Mouse (Mus musculus) central nervous system, embryonic 14 days (tissue): ENCODE data around the gene Frmd6. TPM values are rescaled to one million over a fixed set of nuclear protein-coding genes. Genes with fewer than 3 reads are reported as not detected.

Experiments used
- polyA plus RNA-seq: library from polyadenylated mRNA; depleted of rRNA; stranded (reverse); fragments of >200 nt; gene quantifications from 2 replicates; pipeline ENCODE4 v1.2.3, GENCODE M21; 2012; rRNA removed

Frmd6 gene
- 11.5 and 17.8 TPM in 2 replicates for polyA plus RNA-seq

DNA sequence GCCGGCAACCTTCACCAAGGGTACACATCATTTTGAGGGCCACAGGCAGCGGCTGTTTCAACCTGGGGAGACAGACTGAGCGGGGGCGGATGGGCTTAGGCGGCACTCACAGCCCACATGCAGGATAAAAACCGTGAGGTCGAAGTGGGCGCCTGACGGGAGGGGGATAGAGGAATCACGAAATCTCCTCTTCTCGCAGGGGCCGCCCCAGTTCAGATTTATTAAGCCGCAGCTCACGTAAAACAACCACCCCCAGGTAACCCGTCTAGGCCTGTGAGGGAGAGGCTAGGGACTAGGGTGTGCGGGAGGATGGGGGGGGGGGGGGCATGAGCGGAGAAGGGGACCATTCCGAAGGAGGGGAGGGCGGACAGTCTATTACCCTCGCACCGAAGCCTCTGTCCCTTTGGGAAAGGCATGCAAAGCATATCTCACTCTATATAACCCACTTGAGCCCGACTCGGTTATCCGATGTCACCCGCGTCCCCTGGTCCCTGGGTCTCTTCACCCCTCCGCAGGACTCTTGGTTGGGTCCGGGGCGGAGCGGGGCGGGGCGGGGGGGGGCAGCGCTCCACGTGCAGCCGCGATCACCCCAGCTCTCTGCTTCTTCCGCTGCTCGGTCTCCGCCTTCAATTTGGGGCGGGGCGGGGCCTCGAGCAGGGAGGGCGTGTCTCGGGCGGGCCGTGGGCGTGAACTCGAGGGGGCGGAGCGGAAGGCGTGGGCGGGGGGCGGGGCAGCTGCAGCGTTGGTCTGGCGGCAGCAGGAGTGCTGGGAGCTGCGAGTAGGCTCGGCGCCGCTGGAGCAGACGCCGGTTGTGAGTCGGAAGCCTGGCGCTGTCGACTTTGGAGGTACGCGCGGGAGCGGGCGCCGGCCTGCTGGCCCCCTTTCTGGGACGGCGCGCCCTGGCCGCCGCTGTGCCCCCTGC is at the start of gene Frmd6:
TSS of gene Frmd6 (plus strand) at position 786 of the 922 bp plus-strand sequence.

DNA sequence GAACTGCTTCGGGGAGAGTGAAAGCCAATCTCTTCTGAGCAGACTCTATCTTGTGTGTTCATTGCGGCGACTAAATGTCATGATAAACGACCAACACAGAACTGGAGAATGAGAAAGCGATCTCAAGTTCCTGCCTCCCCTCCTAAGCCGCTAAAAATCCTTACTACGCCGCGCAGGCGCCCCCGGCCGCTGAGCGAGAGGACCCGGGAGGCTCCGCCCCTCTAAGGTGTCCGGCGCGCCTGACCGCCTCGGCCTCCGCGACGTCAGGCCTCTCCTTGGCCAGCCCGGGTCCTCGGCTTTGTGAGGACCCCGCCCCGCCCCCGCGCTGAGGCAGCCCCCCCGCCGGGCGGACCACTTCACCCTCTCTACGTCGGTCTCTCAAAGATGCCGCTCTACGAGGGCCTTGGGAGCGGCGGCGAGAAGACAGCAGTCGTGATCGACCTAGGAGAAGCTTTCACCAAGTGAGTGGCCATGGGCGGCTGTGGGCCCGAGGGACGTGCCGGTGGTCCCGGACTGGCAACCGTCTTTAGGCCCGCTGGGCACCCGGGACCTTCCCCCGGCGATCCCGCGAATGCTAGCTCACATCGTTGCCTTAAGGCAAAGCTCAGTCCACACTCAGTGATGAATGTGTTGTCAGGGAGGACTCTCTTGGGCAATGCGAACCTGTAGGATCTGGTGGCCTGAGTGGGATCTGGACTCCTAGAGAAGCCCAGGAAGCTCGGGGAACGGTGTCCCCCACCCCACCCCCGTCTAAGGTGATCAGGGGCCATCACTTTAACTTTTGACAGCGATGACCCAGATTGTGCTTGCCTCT is 112.5 kb downstream of the Frmd6 start, which contains the start of gene Actr10:
TSS of gene Actr10 (plus strand) at position 287 of the 814 bp plus-strand sequence.

Other genes starting within 250 kb of the Frmd6 start
- 118 and 129 TPM in 2 replicates for gene Actr10, start 112.3 kb downstream of the Frmd6 start, polyA plus RNA-seq
- gene Psma3, start 149.1 kb downstream of the Frmd6 start, polyA plus RNA-seq: 250 and 275 TPM in 2 replicates
- 15.9 and 17.8 TPM in 2 replicates for gene Arid4a, start 190.5 kb downstream of the Frmd6 start, polyA plus RNA-seq